ENCODE assay signal across 18 mouse cellular contexts in the genomic region with DNA sequence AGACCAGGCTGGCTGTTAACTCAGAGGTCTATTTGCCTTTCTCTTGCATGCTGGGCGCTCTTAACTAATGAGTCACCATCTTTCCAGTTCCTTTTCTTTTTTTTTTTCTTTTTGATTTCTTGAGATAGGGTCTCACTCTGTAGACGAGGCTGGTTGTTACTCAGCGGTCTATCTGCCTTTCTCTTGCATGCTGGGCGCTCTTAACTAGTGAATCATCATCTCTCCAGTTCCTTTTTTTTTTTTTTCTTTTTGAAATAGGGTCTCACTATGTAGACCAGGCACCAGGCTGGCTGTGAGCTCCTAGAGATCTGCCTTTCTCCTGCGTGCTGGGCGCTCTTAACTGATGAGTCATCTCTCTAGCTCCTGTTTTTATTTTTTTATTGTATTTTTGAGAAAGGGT. TPM values are rescaled to one million over a fixed set of nuclear protein-coding genes. Genes with fewer than 3 reads are reported as not detected.
DNase-seq lines count a peak whose midpoint lies in the region; ATAC-seq and TF ChIP-seq lines count a peak whose summit lies in the region.
"Had no signal": no experiment of that assay in that cellular context is flagged by ENCODE, and none has a peak within 500 bp of the region (broad histone marks: within the 10 kb centered on the region; RNA-seq: fewer than 3 reads in every experiment).

No protein-coding gene starts in this region.

- peak; percentile 79 for ATAC-seq in Patski
- peak; percentile 82 for ATAC-seq in granulocyte monocyte progenitor cell, adult 5-6 weeks (replicated peaks; ENCODE audit: poor library complexity, severe bottlenecking)
- ATAC-seq in hindbrain, embryonic 12.5 days (ENCODE audit: low FRiP score) = no peak
- ATAC-seq: forebrain, embryonic 16.5 days; intestine, embryonic 15.5 days had no signal

- CTCF ChIA-PET in Patski (lab: Charles Lee) = no interaction called here

- no peaks in the 10 kb centered on the region for H3K36me3 ChIP-seq in ES-E14 (ENCODE audit: control insufficient read depth, insufficient read depth, low read length, poor library complexity, severe bottlenecking)
- no peaks in the 10 kb centered on the region for H3K36me3 ChIP-seq in hindbrain, embryonic 12.5 days
- H3K36me3 ChIP-seq: heart, embryonic 13.5 days; hindbrain, embryonic 15.5 days; intestine, embryonic 15.5 days; liver, embryonic 15.5 days; neural tube, embryonic 13.5 days had no signal

- no peak overlapping the region for H3K4me3 ChIP-seq in ES-E14 (ENCODE audit: insufficient read depth in 1 of 2, low read depth in 1 of 2, low read length in 2 of 2, poor library complexity in 1 of 2, severe bottlenecking in 1 of 2)
- H3K4me3 ChIP-seq in gastrocnemius, adult 2 months = no peak overlapping the region
- H3K4me3 ChIP-seq in hindbrain, embryonic 12.5 days = no peak overlapping the region
- H3K4me3 ChIP-seq: heart, embryonic 13.5 days; hindbrain, embryonic 15.5 days; intestine, embryonic 15.5 days; liver, embryonic 15.5 days; neural tube, embryonic 13.5 days had no signal

- H3K9ac ChIP-seq in ES-E14 (ENCODE audit: insufficient read depth, low read depth, low read length, poor library complexity, severe bottlenecking) = no peak overlapping the region
- H3K9ac ChIP-seq in hindbrain, embryonic 12.5 days = no peak overlapping the region
- H3K9ac ChIP-seq: heart, embryonic 13.5 days; hindbrain, embryonic 15.5 days; intestine, embryonic 15.5 days; liver, embryonic 15.5 days; neural tube, embryonic 13.5 days had no signal

- TF ChIP-seq CTCF in Patski (IDR thresholded peaks at IDR 0.05) = no peak
- TF ChIP-seq CTCF in gastrocnemius, adult 2 months (IDR thresholded peaks at IDR 0.05) = no peak

- no peaks in the 10 kb centered on the region for H3K27me3 ChIP-seq in Patski
- H3K27me3 ChIP-seq in hindbrain, embryonic 12.5 days = peaks cover 57% of the 10 kb centered on the region
- H3K27me3 ChIP-seq: intestine, embryonic 15.5 days had no signal

- intact Hi-C loops in gastrocnemius, adult 2 months (cut with DNase I) = no loop called here

- 79% methylated on average over 6 of the region's 6 CpGs for WGBS in hindbrain, embryonic 12.5 days

- POLR2A ChIA-PET in Patski (lab: Charles Lee) = no interaction called here

- peak; percentile 85 for DNase-seq in 3T3-L1 (ENCODE audit: low read depth, low spot score)
- DNase-seq in ES-E14 (ENCODE audit: low read depth, low spot score) = no peak
- DNase-seq in Patski (ENCODE audit: low read depth, low spot score) = no peak
- DNase-seq in gastrocnemius, adult 2 months = no peak
- no peak for DNase-seq in layer of hippocampus, adult 8-10 months (ENCODE audit: low spot score in 2 of 2)
- DNase-seq: cerebellum, adult 9-10 months; heart, adult 11 months; heart, postnatal 36 days; midbrain, embryonic 14.5 days; thymus, postnatal 4 days had no signal

- H3K9me3 ChIP-seq in ES-E14 (ENCODE audit: control insufficient read depth, insufficient read depth, low read depth, low read length) = no peaks in the 10 kb centered on the region
- no peaks in the 10 kb centered on the region for H3K9me3 ChIP-seq in hindbrain, embryonic 12.5 days (replicated peaks)
- H3K9me3 ChIP-seq: heart, embryonic 13.5 days; hindbrain, embryonic 15.5 days; intestine, embryonic 15.5 days; liver, embryonic 15.5 days; neural tube, embryonic 13.5 days had no signal

- in situ Hi-C loops in ES-E14 (cut with MboI; ENCODE audit: low sequenced_read_pairs in 2 of 2, unreplicated experiment in 2 of 2) = no loop called here
- in situ Hi-C loops in Patski (cut with MboI; ENCODE audit: low pct_unique_long_range_greater_than_20kb) = no loop called here

- H3K4me2 ChIP-seq in hindbrain, embryonic 12.5 days (replicated peaks) = no peak overlapping the region
- H3K4me2 ChIP-seq: heart, embryonic 13.5 days; hindbrain, embryonic 15.5 days; intestine, embryonic 15.5 days; liver, embryonic 15.5 days; neural tube, embryonic 13.5 days had no signal

- H3K4me1 ChIP-seq in ES-E14 (ENCODE audit: control insufficient read depth in 2 of 2, insufficient read depth in 2 of 2, low read length in 2 of 2, poor library complexity in 1 of 2) = no peaks in the 10 kb centered on the region
- no peaks in the 10 kb centered on the region for H3K4me1 ChIP-seq in hindbrain, embryonic 12.5 days
- H3K4me1 ChIP-seq: heart, embryonic 13.5 days; hindbrain, embryonic 15.5 days; intestine, embryonic 15.5 days; liver, embryonic 15.5 days; neural tube, embryonic 13.5 days had no signal

- no peak overlapping the region for H3K27ac ChIP-seq in ES-E14 (ENCODE audit: insufficient read depth, low read depth, low read length, poor library complexity, severe bottlenecking)
- no peak overlapping the region for H3K27ac ChIP-seq in gastrocnemius, adult 2 months
- no peak overlapping the region for H3K27ac ChIP-seq in hindbrain, embryonic 12.5 days
- H3K27ac ChIP-seq: heart, embryonic 13.5 days; hindbrain, embryonic 15.5 days; intestine, embryonic 15.5 days; liver, embryonic 15.5 days; neural tube, embryonic 13.5 days had no signal

TF ChIP-seq in ES-E14, 5 proteins besides CTCF, POLR2A, EP300 and RAD21:
- TF ChIP-seq HCFC1 (IDR thresholded peaks at IDR 0.05; ENCODE audit: borderline replicate concordance, insufficient read depth, low read length) = no peak
- TF ChIP-seq ZNF384 (IDR thresholded peaks at IDR 0.05; ENCODE audit: low read depth, low read length) = 0 out of 2 replicates have a peak, but pooled peaks have one; percentile 42

RNA-seq across cellular contexts. Expression of a gene that starts 43.3 kb away (rescaled TPM):
- total RNA-seq in ES-E14 (2012; rRNA removed) = 89.0 and 137 TPM in 2 replicates
- 117 TPM for polyA plus RNA-seq in Patski (2021)
- total RNA-seq in granulocyte monocyte progenitor cell, adult 5-6 weeks (2014; fragmentation: Nextera tagmentation) = 148 TPM in 2 replicates
- total RNA-seq in granulocyte monocyte progenitor cell, adult 5-6 weeks (2017) = 166 and 189 TPM in 2 replicates
- 100 to 1,000 TPM in 1 of 2 experiments, 10 to 100 TPM in 1; 71.7 to 129 TPM for total RNA-seq in gastrocnemius, adult 2 months (2021)
- polyA plus RNA-seq in hindbrain, embryonic 12.5 days (2016; fragmentation: Nextera tagmentation; extraction: Ambion mirVana) = 98.6 and 99.0 TPM in 2 replicates
- total RNA-seq in layer of hippocampus, adult 8-10 months (2022) = 100 to 1,000 TPM; 104 to 187 (median 136) TPM

RNA-seq across cellular contexts. Expression of a gene that starts 45.8 kb away (rescaled TPM):
- 21.8 and 27.2 TPM in 2 replicates for total RNA-seq in ES-E14 (2012; rRNA removed)
- 22.4 TPM for polyA plus RNA-seq in Patski (2021)
- total RNA-seq in granulocyte monocyte progenitor cell, adult 5-6 weeks (2014; fragmentation: Nextera tagmentation) = 20.9 and 26.5 TPM in 2 replicates
- total RNA-seq in granulocyte monocyte progenitor cell, adult 5-6 weeks (2017) = 35.5 and 39.8 TPM in 2 replicates
- 10 to 100 TPM; 17.9 to 23.4 TPM for total RNA-seq in gastrocnemius, adult 2 months (2021)
- 26.4 and 28.2 TPM in 2 replicates for polyA plus RNA-seq in hindbrain, embryonic 12.5 days (2016; fragmentation: Nextera tagmentation; extraction: Ambion mirVana)
- total RNA-seq in layer of hippocampus, adult 8-10 months (2022) = 10 to 100 TPM; 27.4 to 41.9 (median 38.5) TPM
